Mouse (Mus musculus): ENCODE results near the gene Gm40193. TPM values are rescaled to one million over a fixed set of nuclear protein-coding genes. Genes with fewer than 3 reads are reported as not detected.
A peak's percentile ranks its signal among the peaks of the same experiment; 100 is the strongest.

The Gm40193 gene
- polyA plus RNA-seq, 1 experiment = not detected

DNA sequence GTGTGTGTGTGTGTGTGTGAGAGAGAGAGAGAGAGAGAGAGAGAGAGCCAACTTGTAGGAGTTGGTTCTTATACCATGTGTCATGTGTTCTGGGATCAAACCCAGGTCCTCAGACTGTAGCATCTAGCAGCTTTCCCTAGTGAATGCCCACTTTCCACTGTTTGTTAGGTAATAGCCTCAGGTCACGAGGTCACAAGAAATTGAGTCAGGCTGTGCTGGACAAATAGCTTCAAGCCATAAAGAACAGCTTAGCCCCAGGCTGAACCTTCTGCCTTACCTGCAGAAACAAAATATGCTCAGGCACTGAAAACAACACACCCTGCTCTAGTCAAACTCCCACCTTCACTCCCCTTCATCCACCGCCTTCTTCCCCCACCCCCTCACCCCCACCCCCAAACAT lies 21.5 kb downstream of the Gm40193 start:
- Histone ChIP-seq H3K4me1 (ENCODE audit: control insufficient read depth, insufficient read depth, low read length) (no peaks in the 10 kb centered on the region), H3K27ac (ENCODE audit: insufficient read depth, low read length) (no peak overlapping the region), H3K4me3 (ENCODE audit: insufficient read depth, low read length) (no peak overlapping the region)
- no peak for TF ChIP-seq POLR2A (IDR thresholded peaks at IDR 0.05; ENCODE audit: low read depth, low read length)

DNA sequence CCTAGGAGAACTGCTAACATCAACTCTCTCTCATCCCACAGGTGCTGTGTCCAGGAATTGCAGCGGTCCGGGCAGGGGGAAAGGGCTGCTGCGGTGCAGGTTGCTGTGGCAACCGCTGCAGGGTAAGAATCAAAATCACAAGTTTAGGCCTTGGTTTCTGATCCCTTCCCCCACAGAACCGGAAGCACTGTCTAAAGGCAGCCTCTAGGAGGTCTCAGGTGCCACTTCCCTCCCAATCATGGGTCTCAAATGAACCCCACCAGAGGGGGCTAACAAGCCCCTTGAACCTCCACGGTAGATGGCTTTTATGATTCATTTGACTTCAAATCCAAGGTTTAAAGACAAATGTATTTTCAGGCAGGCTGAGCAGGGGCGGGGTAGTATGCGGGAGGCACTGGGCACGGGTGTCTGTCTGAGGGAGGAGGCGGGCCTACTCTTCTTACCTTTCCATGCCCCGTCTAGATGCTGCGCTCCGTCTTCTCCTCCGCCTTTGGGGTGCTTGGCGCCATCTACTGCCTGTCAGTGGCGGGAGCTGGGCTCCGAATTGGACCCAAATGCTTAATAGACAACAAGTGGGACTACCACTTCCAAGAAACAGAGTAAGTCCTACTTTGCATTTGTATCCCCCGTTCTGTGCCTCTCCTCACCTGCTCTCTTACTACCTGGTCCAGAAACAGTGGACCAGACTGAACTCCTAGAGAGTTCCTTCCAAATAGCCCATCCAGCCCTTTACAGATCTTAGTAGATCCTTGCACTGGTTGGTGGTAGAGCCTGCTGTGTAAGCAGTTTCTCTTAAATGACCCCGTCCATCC lies 22.8 kb downstream of the Gm40193 start:
- TF ChIP-seq CTCF (IDR thresholded peaks at IDR 0.05; ENCODE audit: borderline replicate concordance, insufficient read depth, low read length) = peak; percentile 87
- TF ChIP-seq POLR2A (IDR thresholded peaks at IDR 0.05; ENCODE audit: low read depth, low read length) = no peak
- Histone ChIP-seq H3K4me3 (ENCODE audit: insufficient read depth, low read length) (no peak overlapping the region), H3K4me1 (ENCODE audit: control insufficient read depth, insufficient read depth, low read length) (no peaks in the 10 kb centered on the region), H3K27ac (ENCODE audit: insufficient read depth, low read length) (no peak overlapping the region)

DNA sequence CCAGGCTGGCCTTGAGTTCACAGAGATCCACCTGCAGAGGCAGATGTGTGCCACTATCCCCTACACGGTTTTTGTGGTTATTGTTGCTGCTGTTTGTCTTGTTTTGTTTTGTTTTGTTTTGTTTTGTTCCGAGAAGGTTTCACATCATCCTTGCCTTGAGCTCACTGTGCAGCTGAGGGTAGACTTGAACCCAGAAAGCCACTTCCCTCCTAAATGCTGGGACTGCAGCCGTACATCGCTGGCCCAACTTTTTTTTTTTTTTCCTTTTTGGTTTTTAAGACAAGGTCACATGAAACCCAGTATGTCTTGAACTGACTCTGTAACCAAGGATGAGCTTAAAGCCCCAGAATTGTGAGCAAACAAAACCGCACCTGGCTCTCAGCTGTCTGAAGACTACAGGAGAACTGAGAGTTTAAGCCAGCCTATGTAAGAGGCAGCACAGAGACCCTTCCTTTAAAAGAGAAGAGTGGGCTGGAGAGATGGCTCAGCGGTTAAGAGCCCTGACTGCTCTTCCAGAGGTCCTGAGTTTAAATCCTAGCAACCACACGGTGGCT lies 25.7 kb downstream of the Gm40193 start:
- H3K4me1 ChIP-seq (ENCODE audit: control insufficient read depth, insufficient read depth, low read length) = no peaks in the 10 kb centered on the region
- H3K4me3 ChIP-seq (ENCODE audit: insufficient read depth, low read length) = no peak overlapping the region
- H3K27ac ChIP-seq (ENCODE audit: insufficient read depth, low read length) = no peak overlapping the region
- TF ChIP-seq CTCF (IDR thresholded peaks at IDR 0.05; ENCODE audit: borderline replicate concordance, insufficient read depth, low read length) = no peak
- no peak for TF ChIP-seq POLR2A (IDR thresholded peaks at IDR 0.05; ENCODE audit: low read depth, low read length)

DNA sequence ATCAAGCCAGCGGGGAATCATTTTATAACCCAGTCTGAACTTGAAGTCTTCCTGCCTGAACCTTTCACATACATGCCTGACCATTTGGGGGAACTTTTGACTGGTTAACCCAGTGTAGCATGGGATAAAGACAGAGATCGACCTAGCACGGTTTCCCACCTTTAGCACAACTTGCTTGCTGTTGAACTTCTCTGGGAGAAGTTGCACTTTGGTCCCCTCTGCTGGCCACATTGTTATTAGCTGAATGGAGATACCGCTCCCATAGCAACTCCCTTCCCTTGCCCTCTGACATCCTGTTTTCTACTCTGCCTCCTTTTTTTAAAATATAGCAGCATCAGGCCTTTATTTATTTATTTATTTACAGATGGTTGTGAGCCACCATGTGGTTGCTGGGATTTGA lies 26.4 kb downstream of the Gm40193 start:
- no peak overlapping the region for H3K27ac ChIP-seq (ENCODE audit: insufficient read depth, low read length)
- TF ChIP-seq POLR2A (IDR thresholded peaks at IDR 0.05; ENCODE audit: low read depth, low read length) (no peak), CTCF (IDR thresholded peaks at IDR 0.05; ENCODE audit: borderline replicate concordance, insufficient read depth, low read length) (0 out of 2 replicates have a peak, but pooled peaks have one; percentile 17)
- H3K4me1 ChIP-seq (ENCODE audit: control insufficient read depth, insufficient read depth, low read length) = no peaks in the 10 kb centered on the region
- no peak overlapping the region for H3K4me3 ChIP-seq (ENCODE audit: insufficient read depth, low read length)

DNA sequence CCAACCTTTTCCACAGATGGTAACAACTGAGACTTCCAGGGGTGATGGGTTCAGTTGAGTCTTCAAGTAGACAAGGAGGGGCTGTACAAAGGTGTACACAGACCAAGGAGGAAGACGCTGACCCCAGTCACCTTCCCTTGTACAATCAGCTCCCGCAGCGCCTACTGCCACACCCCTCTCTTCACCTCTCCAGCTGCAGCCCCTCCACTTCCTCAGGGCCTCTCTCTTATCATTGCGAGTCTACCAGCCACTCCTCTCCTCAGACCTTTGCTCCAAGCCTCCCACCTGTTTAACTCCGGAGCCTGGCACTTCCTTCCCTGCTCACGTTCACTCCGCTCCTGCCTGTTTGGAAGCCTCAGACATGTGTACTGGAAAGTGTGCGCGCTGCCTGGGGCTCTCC lies 27.8 kb downstream of the Gm40193 start, which contains the start of gene Tm4sf5:
Gene Tm4sf5, plus strand, starts transcription at position 275 of the 400 bp plus-strand sequence.
- H3K4me1 ChIP-seq (ENCODE audit: control insufficient read depth, insufficient read depth, low read length) = no peaks in the 10 kb centered on the region
- TF ChIP-seq CTCF (IDR thresholded peaks at IDR 0.05; ENCODE audit: borderline replicate concordance, insufficient read depth, low read length) = no peak
- no peak for TF ChIP-seq POLR2A (IDR thresholded peaks at IDR 0.05; ENCODE audit: low read depth, low read length)
- H3K4me3 ChIP-seq (ENCODE audit: insufficient read depth, low read length) = no peak within 1 kb of the TSS
- no peak within 1 kb of the TSS for H3K27ac ChIP-seq (ENCODE audit: insufficient read depth, low read length)

DNA sequence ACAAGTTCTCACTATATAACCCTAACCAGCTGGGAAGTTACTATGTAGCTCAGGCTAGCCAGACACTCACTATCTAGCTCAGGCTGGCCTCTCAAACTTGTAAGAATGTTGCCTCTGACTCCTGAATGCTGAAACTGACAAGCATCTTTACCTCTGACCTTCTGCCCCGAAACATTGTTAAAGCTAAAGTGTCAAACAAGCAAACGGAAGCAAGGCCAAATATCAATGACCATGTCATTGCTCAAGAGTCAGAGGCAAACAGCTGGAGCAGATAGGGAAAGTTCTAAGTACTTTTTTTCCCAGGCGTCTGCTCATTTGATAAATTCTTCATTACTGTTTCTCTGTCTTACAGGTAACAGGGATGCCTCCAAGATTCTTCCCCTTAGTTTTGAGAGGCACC lies 30.7 kb downstream of the Gm40193 start:
- Histone ChIP-seq H3K4me3 (ENCODE audit: insufficient read depth, low read length) (no peak overlapping the region), H3K27ac (ENCODE audit: insufficient read depth, low read length) (no peak overlapping the region), H3K4me1 (ENCODE audit: control insufficient read depth, insufficient read depth, low read length) (no peaks in the 10 kb centered on the region)
- no peak for TF ChIP-seq CTCF (IDR thresholded peaks at IDR 0.05; ENCODE audit: borderline replicate concordance, insufficient read depth, low read length)
- TF ChIP-seq POLR2A (IDR thresholded peaks at IDR 0.05; ENCODE audit: low read depth, low read length) = no peak

DNA sequence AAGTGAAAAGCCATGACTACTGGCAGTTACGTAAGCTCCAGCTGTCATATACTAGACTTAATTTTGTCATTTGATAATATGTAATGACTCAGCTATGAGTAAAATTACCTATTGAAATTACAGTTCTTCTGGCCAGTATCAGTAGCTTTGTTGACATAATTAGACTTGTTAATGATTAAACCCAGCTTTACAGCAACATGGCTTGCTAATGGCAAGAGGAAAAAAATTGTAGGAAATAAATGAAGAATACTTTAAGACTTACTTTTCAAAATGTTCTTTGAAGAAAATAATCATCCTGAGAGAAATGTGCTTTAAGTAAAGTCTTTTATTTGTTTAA lies 32.3 kb downstream of the Gm40193 start:
- no peaks in the 10 kb centered on the region for H3K4me1 ChIP-seq (ENCODE audit: control insufficient read depth, insufficient read depth, low read length)
- no peak for TF ChIP-seq CTCF (IDR thresholded peaks at IDR 0.05; ENCODE audit: borderline replicate concordance, insufficient read depth, low read length)
- no peak overlapping the region for H3K4me3 ChIP-seq (ENCODE audit: insufficient read depth, low read length)
- H3K27ac ChIP-seq (ENCODE audit: insufficient read depth, low read length) = no peak overlapping the region

DNA sequence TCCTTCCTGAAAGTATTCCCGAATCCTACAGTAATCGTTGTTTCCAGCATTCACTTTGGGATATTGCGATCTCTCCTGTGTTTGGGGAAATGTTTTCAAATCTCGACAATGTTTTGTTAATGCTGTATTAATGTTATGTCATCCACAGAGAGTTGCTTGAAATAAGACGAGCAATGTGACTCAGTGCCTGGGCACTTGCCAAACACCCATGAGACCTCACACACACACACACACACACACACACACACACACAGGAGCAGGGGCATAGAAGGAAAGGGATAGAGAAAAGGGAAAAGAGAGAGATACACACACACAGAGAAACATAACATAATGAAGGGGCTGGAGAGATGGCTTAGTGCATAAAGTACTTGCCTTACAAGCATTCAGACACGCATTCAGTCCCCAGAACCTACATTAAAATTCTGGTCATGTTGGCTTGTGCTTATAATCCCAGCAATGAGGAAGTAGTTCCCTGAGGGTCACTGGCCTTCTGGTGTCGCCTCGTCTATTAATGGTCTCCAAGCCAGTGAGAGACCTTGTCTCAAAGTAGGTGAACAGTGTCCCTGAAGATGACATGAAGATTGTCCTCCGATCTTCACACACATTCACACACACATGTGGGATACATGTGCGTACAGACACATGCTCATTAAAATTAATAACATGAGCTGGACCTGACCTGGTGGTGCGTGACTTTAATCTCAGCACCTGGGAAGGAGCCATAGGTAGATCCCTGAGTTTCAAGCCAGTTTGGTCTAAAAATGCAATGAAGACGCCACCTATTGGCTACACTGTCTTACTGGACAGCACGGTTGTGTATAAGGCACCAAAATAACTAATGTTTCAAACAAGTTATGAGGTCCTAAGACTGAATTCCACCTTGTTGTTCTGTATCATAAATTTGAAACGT lies 32.9 kb downstream of the Gm40193 start:
- TF ChIP-seq CTCF (IDR thresholded peaks at IDR 0.05; ENCODE audit: borderline replicate concordance, insufficient read depth, low read length) = no peak
- TF ChIP-seq POLR2A (IDR thresholded peaks at IDR 0.05; ENCODE audit: low read depth, low read length) = no peak
- H3K27ac ChIP-seq (ENCODE audit: insufficient read depth, low read length) = no peak overlapping the region
- no peaks in the 10 kb centered on the region for H3K4me1 ChIP-seq (ENCODE audit: control insufficient read depth, insufficient read depth, low read length)
- no peak overlapping the region for H3K4me3 ChIP-seq (ENCODE audit: insufficient read depth, low read length)

DNA sequence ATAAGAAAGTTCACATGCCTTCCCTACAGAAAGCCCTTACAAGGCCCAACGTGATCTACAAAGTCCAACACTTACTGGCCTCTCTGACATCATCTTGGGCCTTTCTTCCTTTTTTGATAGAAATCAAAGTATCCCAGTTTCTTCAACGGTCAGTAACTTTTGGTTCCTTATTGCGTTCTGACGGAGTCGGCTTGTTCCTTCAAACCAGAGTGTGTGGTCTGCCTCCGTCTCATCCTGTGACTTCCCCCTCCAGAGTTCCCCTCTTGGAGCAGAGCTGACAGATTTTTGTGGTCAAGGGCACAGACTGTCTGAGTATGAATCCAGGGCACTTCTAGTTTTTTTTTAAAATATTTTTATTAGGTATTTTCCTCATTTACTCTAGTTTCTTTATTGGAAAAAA lies 43.1 kb downstream of the Gm40193 start:
- Histone ChIP-seq H3K4me1 (ENCODE audit: control insufficient read depth, insufficient read depth, low read length) (no peaks in the 10 kb centered on the region), H3K27ac (ENCODE audit: insufficient read depth, low read length) (no peak overlapping the region), H3K4me3 (ENCODE audit: insufficient read depth, low read length) (no peak overlapping the region)
- TF ChIP-seq CTCF (IDR thresholded peaks at IDR 0.05; ENCODE audit: borderline replicate concordance, insufficient read depth, low read length) (no peak), POLR2A (IDR thresholded peaks at IDR 0.05; ENCODE audit: low read depth, low read length) (no peak)

DNA sequence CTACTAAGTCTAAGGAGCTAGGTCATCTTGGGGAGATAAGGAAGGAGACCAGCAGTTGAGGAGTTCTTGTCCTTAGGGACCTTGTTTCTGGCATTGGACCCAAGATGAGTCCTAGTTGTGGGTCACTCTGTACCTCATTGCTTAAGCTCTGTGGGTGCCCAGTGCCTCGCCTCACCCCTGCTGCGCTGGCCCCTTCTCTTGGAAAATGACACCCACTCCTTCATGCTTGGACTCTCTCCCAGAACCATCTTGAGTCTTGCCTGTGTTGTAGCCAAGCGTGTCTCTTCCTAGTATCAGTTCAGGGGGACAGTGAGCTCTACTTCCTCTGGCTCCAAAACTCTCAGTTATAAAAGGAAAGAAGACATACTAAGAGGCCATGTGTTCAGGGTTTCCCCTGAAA lies 43.6 kb downstream of the Gm40193 start:
- Histone ChIP-seq H3K4me3 (ENCODE audit: insufficient read depth, low read length) (no peak overlapping the region), H3K27ac (ENCODE audit: insufficient read depth, low read length) (no peak overlapping the region), H3K4me1 (ENCODE audit: control insufficient read depth, insufficient read depth, low read length) (no peaks in the 10 kb centered on the region)
- TF ChIP-seq CTCF (IDR thresholded peaks at IDR 0.05; ENCODE audit: borderline replicate concordance, insufficient read depth, low read length) (no peak), POLR2A (IDR thresholded peaks at IDR 0.05; ENCODE audit: low read depth, low read length) (no peak)
